Mouse (Mus musculus) limb, embryonic 10.5 days (tissue): ENCODE results near the gene Paox. TPM values are rescaled to one million over a fixed set of nuclear protein-coding genes. Genes with fewer than 3 reads are reported as not detected.

Source experiments
- polyA plus RNA-seq: library from polyadenylated mRNA; unstranded; fragments of >200 nt; fragmentation: Nextera tagmentation; extraction: Ambion mirVana; gene quantifications from 2 replicates; pipeline ENCODE4 v1.2.1, GENCODE M21; 2016

Gene Paox
- polyA plus RNA-seq, 1 experiment from 2014 or later = 23.7 TPM

Other genes with a start within 250 kb of the Paox start
- gene Kndc1, start 221.1 kb upstream of the Paox start, polyA plus RNA-seq = not detected in 2 replicates
- gene Utf1, start 172.0 kb upstream of the Paox start, polyA plus RNA-seq = 0.38 and 0.64 TPM in 2 replicates
- 0.39 and 0.85 TPM in 2 replicates for gene 6430531B16Rik, start 137.0 kb upstream of the Paox start, polyA plus RNA-seq
- gene Adam8, start 123.2 kb upstream of the Paox start, polyA plus RNA-seq = 2.2 TPM in 2 replicates
- 38.8 and 40.7 TPM in 2 replicates for gene Zfp511, start 79.4 kb upstream of the Paox start, polyA plus RNA-seq
- 81.6 and 87.8 TPM in 2 replicates for gene Tubgcp2, start 79.1 kb upstream of the Paox start, polyA plus RNA-seq
- not detected in 2 replicates for gene Msx3, start 66.7 kb upstream of the Paox start, polyA plus RNA-seq
- gene Caly, start 33.3 kb upstream of the Paox start, polyA plus RNA-seq = 1.1 and 1.2 TPM in 2 replicates
- gene Prap1, start 22.4 kb upstream of the Paox start, polyA plus RNA-seq = not detected in 2 replicates
- 8.7 and 13.9 TPM in 2 replicates for gene Fuom, start 13.4 kb upstream of the Paox start, polyA plus RNA-seq
- gene Echs1, start 677 bp downstream of the Paox start, polyA plus RNA-seq = 174 and 178 TPM in 2 replicates
- 29.5 and 31.9 TPM in 2 replicates for gene Mtg1, start 21.8 kb downstream of the Paox start, polyA plus RNA-seq
- gene Sprn, start 39.1 kb downstream of the Paox start, polyA plus RNA-seq = not detected in 2 replicates
- gene Olfr522, start 49.0 kb downstream of the Paox start, polyA plus RNA-seq = not detected in 2 replicates
- gene Olfr523, start 57.4 kb downstream of the Paox start, polyA plus RNA-seq = not detected in 2 replicates
- not detected in 2 replicates for gene Olfr524, start 90.2 kb downstream of the Paox start, polyA plus RNA-seq
- gene Cd163l1, start 102.5 kb downstream of the Paox start, polyA plus RNA-seq = 0.04 TPM in 1 of 2 replicates, not detected in the other
- gene 5830411N06Rik, start 131.5 kb downstream of the Paox start, polyA plus RNA-seq = not detected in 2 replicates
- not detected in 2 replicates for gene Olfr525, start 205.1 kb downstream of the Paox start, polyA plus RNA-seq
- gene Olfr527, start 218.2 kb downstream of the Paox start, polyA plus RNA-seq = not detected in 2 replicates
- not detected in 2 replicates for gene Olfr60, start 245.9 kb downstream of the Paox start, polyA plus RNA-seq